Mouse (Mus musculus) lung, postnatal 0 days (tissue): Measurements from ENCODE around the gene Olfr749.

ENCODE experiments used
- CTCF ChIP-seq: IDR thresholded peaks from 2 replicates; pipeline ENCODE4 v1.5.1; 2016; ENCODE audit warnings: antibody characterized with exemption, mild to moderate bottlenecking
- EP300 ChIP-seq: IDR thresholded peaks from 2 replicates; pipeline ENCODE4 v1.6.1; 2016; ENCODE audit warnings: antibody characterized with exemption, mild to moderate bottlenecking, control low read depth

DNA sequence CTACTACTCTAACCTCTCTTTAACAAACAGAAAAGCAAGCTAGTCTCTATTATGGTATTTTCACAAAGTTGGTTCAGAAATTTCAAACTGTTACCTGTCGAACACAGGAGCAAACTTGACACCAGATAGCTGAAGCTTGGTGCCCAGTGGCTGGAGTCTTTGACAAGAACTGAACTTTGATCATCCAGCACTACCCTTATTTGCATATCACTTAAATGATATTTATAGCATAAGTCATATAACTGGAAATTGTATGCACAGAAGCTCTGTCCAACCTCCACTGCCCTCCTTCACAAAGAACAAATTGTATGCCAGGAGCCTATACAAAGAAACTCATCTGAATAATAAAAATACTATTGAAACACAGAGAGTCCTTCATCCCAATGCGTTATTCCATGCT, 3.3 kb downstream of the Olfr749 start:
- TF ChIP-seq CTCF (no peak), EP300 (no peak)
